Mouse (Mus musculus) kidney, postnatal 0 days (tissue): ENCODE data around the gene Gramd4. TPM values are rescaled to one million over a fixed set of nuclear protein-coding genes. Genes with fewer than 3 reads are reported as not detected.

Experiments used
- ATAC-seq: fragments of 200-750 bp; cut with Nextera tagmentation; replicated peaks from 2 replicates; pipeline ENCODE4 v1.8.0; 2017; ENCODE audit warnings: low read depth, moderate number of reproducible peaks, moderate TSS enrichment, moderate library complexity; ENCODE audit not compliant: low FRiP score
- DNase-seq: peaks from one replicate; pipeline ENCODE4 v3.0.0-alpha.2; 2016; ENCODE audit warnings: low spot score
- H3K27ac ChIP-seq: fragments of 300-500 bp; sonication (generic); 2 replicates; pipeline ENCODE4 v1.5.1; 2014; ENCODE audit warnings: mild to moderate bottlenecking
- H3K27me3 ChIP-seq: fragments of 300-500 bp; sonication (generic); 2 replicates; pipeline ENCODE4 v1.6.1; 2014; ENCODE audit warnings: low read length, mixed read lengths; ENCODE audit not compliant: insufficient read depth
- H3K36me3 ChIP-seq: fragments of 300-500 bp; sonication (generic); 2 replicates; pipeline ENCODE4 v1.6.1; 2014; ENCODE audit warnings: low read length, mixed read lengths; ENCODE audit not compliant: insufficient read depth
- H3K4me1 ChIP-seq: fragments of 300-500 bp; sonication (generic); replicated peaks from 2 replicates; pipeline ENCODE4 v1.6.1; 2014; ENCODE audit warnings: antibody characterized with exemption, low read length, mixed read lengths; ENCODE audit not compliant: insufficient read depth
- H3K4me2 ChIP-seq: fragments of 300-500 bp; sonication (generic); 2 replicates; pipeline ENCODE4 v1.6.1; 2014; ENCODE audit warnings: mild to moderate bottlenecking, low read length, moderate library complexity, mixed read lengths
- H3K4me3 ChIP-seq: fragments of 300-500 bp; sonication (generic); replicated peaks from 2 replicates; pipeline ENCODE4 v1.5.1; 2014; ENCODE audit warnings: low read depth, low read length
- H3K9ac ChIP-seq: fragments of 300-500 bp; sonication (generic); 2 replicates; pipeline ENCODE4 v1.6.1; 2014; ENCODE audit warnings: low read depth, low read length
- H3K9me3 ChIP-seq: fragments of 300-500 bp; sonication (generic); replicated peaks from 2 replicates; pipeline ENCODE4 v1.6.1; 2016; ENCODE audit warnings: low read length, inconsistent platforms, mixed read lengths
- CTCF ChIP-seq: IDR thresholded peaks from 2 replicates; pipeline ENCODE4 v1.5.1; 2016; ENCODE audit warnings: antibody characterized with exemption, low read depth, mild to moderate bottlenecking, moderate library complexity
- WGBS: fragments of 180-500 bp; shearing (Covaris S2); extraction: QIAGEN DNeasy Blood & Tissue Kit; methylation state at CpG from one replicate; pipeline ENCODE4 v1.1.7; 2014; 5-methylcytosine and 5-hydroxymethylcytosine counted together
- polyA plus RNA-seq: library from polyadenylated mRNA; unstranded; fragments of >200 nt; fragmentation: Nextera tagmentation; extraction: Ambion mirVana; gene quantifications from 2 replicates; pipeline ENCODE4 v1.2.1, GENCODE M21; 2015

Gene Gramd4
- polyA plus RNA-seq, 1 experiment from 2014 or later = 13.3 TPM

GRCm38 (mm10) chr15:86018753-86019512 is 38.6 kb upstream of the Gramd4 start:
- H3K9me3 ChIP-seq = no peaks in the 10 kb centered on the region
- no peak overlapping the region for H3K9ac ChIP-seq
- DNase-seq (no peak), ATAC-seq (no peak)
- H3K4me3 ChIP-seq = no peak overlapping the region
- no peak overlapping the region for H3K27ac ChIP-seq
- no peak overlapping the region for H3K4me2 ChIP-seq
- 98% methylated on average over 5 of the region's 5 CpGs for WGBS
- H3K4me1 ChIP-seq = no peaks in the 10 kb centered on the region
- H3K27me3 ChIP-seq = no peaks in the 10 kb centered on the region
- H3K36me3 ChIP-seq = 0 out of 2 replicates have a peak, but pooled peaks cover 3% of the 10 kb centered on the region
- peak; percentile 39 for TF ChIP-seq CTCF

GRCm38 (mm10) chr15:86020008-86020407 is 37.5 kb upstream of the Gramd4 start:
- TF ChIP-seq CTCF = no peak
- DNase-seq (peak; percentile 44), ATAC-seq (no peak)
- H3K27me3 ChIP-seq = no peaks in the 10 kb centered on the region
- no peaks in the 10 kb centered on the region for H3K9me3 ChIP-seq
- no peak overlapping the region for H3K4me3 ChIP-seq
- H3K27ac ChIP-seq = peak overlapping the region; percentile 26; the same call in 1 of the 2 replicates
- WGBS = 76% methylated on average over 8 of the region's 8 CpGs
- no peak overlapping the region for H3K4me2 ChIP-seq
- no peaks in the 10 kb centered on the region for H3K4me1 ChIP-seq
- H3K36me3 ChIP-seq = 0 out of 2 replicates have a peak, but pooled peaks cover 3% of the 10 kb centered on the region
- H3K9ac ChIP-seq = no peak overlapping the region

- no peaks in the 10 kb centered on the region for H3K9me3 ChIP-seq
- no peak overlapping the region for H3K4me2 ChIP-seq
- DNase-seq (no peak), ATAC-seq (no peak)
- no peak overlapping the region for H3K27ac ChIP-seq
- 76% methylated on average over 9 of the region's 9 CpGs for WGBS
- H3K4me3 ChIP-seq = no peak overlapping the region
- H3K9ac ChIP-seq = no peak overlapping the region
- H3K27me3 ChIP-seq = no peaks in the 10 kb centered on the region
- H3K4me1 ChIP-seq = no peaks in the 10 kb centered on the region
- TF ChIP-seq CTCF = no peak
- 0 out of 2 replicates have a peak, but pooled peaks cover 3% of the 10 kb centered on the region for H3K36me3 ChIP-seq
These were observed 36.2 kb upstream of the Gramd4 start for GRCm38 (mm10) chr15:86021301-86021700.

GRCm38 (mm10) chr15:86021971-86022370 is 35.5 kb upstream of the Gramd4 start:
- 88% methylated on average over 9 of the region's 9 CpGs for WGBS
- Histone ChIP-seq H3K4me2 (no peak overlapping the region), H3K4me1 (no peaks in the 10 kb centered on the region), H3K4me3 (no peak overlapping the region), H3K36me3 (0 out of 2 replicates have a peak, but pooled peaks cover 3% of the 10 kb centered on the region), H3K9me3 (no peaks in the 10 kb centered on the region), H3K27ac (no peak overlapping the region), H3K9ac (no peak overlapping the region), H3K27me3 (no peaks in the 10 kb centered on the region)
- no peak for ATAC-seq
- DNase-seq = no peak
- TF ChIP-seq CTCF = no peak

GRCm38 (mm10) chr15:86027871-86028270 is 29.6 kb upstream of the Gramd4 start:
- 0 out of 2 replicates have a peak overlapping the region, but pooled peaks have one; percentile 27 for H3K9ac ChIP-seq
- H3K27ac ChIP-seq = no peak overlapping the region
- no peaks in the 10 kb centered on the region for H3K27me3 ChIP-seq
- WGBS = 26% methylated on average over 8 of the region's 8 CpGs
- H3K4me3 ChIP-seq = no peak overlapping the region
- TF ChIP-seq CTCF = no peak
- ATAC-seq (no peak), DNase-seq (no peak)
- no peaks in the 10 kb centered on the region for H3K9me3 ChIP-seq
- peaks cover 13% of the 10 kb centered on the region; the same call in 1 of the 2 replicates for H3K4me1 ChIP-seq
- H3K36me3 ChIP-seq = peaks cover 7% of the 10 kb centered on the region; the same call in 1 of the 2 replicates
- peak overlapping the region; percentile 44 for H3K4me2 ChIP-seq

GRCm38 (mm10) chr15:86029981-86030380 is 27.5 kb upstream of the Gramd4 start:
- no peak for ATAC-seq
- no peak for DNase-seq
- no peak overlapping the region for H3K9ac ChIP-seq
- H3K36me3 ChIP-seq = peaks cover 7% of the 10 kb centered on the region; the same call in 1 of the 2 replicates
- WGBS = 74% methylated on average over 14 of the region's 14 CpGs
- H3K27ac ChIP-seq = no peak overlapping the region
- TF ChIP-seq CTCF = no peak
- peaks cover 13% of the 10 kb centered on the region; the same call in 1 of the 2 replicates for H3K4me1 ChIP-seq
- peak overlapping the region; percentile 44; the same call in 1 of the 2 replicates for H3K4me2 ChIP-seq
- H3K27me3 ChIP-seq = no peaks in the 10 kb centered on the region
- no peak overlapping the region for H3K4me3 ChIP-seq
- H3K9me3 ChIP-seq = no peaks in the 10 kb centered on the region
